Mouse (Mus musculus): ENCODE data around the gene Ppp2r5e.
A peak's percentile ranks its signal among the peaks of the same experiment; 100 is the strongest.

Ppp2r5e gene

DNA sequence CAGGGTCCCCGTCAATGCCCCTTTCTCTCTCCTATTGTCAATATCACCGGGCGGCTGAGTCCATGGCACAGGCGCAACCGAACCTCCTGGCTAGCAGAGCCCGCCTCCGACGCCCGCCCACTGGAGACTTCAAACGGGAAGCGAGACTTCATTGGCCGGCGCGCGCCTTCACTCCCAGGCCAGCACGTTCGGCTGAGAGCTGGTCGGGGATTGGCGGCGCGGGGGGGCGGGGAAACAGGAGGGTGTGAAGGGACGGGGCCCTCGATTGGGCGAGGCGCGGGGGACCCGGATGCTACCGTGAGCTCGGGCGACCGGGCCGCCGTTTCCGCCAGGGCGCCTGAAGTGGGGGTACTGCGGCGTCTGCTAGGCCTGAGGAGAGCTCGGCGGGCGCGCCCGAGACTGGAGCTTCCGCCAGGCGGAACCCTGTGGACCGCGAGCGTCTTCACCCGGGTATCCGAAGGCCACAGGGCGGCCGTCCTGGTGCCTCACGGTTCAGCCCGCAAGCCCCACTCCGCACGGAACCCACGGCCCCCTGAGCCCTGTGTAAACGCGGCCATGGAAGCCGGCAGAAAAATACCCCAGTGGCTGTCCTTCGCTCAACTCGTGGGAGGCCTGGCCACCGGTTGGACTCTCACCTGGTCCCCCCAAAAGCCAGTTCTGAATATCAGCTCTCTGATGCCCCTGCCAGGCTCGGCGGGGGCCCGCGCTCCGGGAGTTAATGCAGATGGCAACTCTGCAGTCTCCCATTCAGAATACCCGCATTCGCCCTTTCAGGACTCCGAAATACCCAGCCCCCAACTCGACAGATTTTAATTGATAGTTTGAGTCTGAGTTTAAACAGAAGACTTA lies at the start of gene Ppp2r5e:
Gene Ppp2r5e (minus strand): TSS at position 92 of the 849 bp plus-strand sequence.
- DNase-seq (ENCODE audit: low spot score): peak; percentile 93

DNA sequence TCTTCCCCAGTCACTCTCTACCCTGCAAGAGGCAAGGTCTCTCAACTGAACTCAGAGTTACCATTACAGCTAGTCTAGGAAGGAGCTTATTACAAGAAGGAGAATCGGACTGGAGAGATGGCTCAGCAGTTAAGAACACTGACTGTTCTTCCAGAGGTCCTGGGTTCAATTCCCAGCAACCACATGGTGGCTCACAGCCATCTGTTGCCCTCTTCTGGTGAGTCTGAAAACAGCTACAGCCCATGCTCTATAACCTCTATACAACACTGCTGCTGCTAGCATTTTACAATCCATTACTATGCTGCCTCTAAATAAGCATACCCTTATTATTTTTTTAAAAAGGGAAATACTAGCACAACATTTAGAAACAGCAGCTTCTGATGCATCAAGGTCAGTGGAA lies 49.7 kb upstream of the Ppp2r5e start:
- no peak for DNase-seq (ENCODE audit: low spot score)

DNA sequence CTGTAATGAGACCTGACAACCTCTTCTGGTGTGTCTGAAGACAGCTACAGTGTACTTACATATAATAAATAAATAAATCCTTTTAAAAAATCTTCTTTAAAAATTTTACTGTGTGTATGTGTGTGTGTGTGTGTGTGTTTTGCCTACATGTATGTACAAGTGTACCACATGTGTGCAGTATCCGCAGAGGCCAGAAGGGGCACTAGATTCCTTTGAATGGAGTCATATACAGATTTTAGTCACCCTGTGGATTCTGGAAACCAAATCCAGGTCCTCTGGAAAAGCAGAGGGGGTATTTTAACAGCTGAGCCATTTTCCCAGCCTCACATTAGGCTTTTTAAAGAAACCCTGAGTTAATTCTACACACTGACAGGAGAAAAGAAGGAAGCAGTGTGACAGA lies 45.7 kb upstream of the Ppp2r5e start:
- DNase-seq (ENCODE audit: low spot score): no peak

DNA sequence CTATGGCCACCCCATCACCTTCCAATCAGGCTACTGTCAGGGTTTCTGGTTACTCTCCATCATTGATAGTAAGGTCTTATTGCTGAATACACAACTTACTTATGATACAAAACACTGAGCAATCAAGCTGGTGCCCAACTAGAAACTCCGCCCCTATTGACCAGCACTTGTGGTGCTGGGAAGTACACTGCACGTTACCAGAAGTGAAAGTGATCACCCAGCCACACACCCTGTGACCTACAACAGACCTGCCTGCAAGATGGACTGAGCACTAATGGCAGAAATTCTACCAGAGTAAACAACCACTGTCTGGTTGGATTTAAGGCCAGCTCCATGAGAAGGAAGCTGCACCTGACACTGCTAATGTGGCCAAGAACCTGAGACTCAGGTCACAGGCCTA lies 42.3 kb upstream of the Ppp2r5e start:
- DNase-seq (ENCODE audit: low spot score): no peak

DNA sequence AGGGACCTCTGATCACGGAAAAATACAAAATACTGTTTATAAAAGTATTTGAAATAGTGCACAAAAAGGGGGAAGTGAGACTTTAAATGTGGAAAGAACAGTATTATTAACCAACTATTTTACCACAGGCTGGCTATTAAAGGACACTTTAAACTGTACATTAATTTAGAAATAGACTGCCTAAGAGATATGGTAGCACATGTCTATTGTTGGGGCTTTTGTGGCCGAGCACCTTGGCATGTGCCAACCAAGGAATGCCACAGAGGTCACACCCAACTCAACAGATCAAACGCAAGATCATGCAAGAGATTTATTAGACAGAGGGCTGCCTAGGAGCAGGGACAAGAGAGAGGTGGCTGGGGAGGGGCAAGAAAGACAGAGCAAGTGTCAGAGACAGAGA lies 41.1 kb upstream of the Ppp2r5e start:
- DNase-seq (ENCODE audit: low spot score): no peak

DNA sequence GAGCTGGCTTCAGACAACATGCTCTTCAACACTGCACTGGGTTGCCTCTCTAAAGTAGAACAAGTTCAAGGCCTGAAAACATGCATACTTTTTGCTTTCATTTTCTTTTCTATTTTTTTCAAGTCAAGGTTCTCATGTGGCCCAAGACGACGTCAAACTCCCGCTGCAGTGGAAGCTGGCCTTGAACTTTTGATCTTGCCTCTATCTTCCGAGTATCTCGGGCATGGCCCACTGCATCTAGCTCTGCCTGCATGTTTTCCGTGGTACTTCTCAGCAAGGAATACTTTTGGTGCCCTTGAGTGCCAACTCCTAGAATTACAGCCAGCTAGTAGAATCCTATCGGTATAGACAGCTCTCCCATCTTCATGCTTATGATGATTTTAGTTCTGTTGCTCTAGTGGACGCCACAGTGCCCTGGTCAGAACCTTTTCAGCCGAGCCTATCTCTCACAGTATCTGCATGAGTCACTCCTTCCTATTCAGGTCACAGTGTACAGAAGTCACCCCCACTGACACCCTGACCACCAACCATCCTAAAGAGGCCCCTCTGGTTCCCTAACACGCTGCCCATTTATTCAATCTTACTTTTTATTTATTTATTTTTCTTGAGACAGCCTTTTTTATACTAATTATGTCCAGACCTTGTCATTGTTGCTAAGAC lies 39.9 kb upstream of the Ppp2r5e start:
- no peak for DNase-seq (ENCODE audit: low spot score)

DNA sequence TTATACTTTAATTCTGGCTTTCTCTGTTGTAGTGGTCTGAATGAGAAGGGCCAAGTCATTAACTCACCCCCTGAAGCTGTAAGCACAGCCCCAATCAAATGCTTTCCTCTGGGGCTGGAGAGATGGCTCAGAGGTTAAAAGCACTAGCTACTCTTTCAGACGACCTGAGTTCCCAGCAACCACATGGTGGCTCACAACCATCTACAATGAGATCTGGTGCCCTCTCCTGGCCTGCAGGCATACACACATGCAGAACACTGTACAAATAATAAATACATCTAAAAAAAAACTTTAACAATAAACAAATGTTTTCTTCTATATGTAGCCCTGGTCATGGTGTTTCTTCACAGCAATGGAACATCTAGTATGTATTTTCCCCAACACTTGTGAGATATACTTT lies 33.6 kb upstream of the Ppp2r5e start:
- no peak for DNase-seq (ENCODE audit: low spot score)

DNA sequence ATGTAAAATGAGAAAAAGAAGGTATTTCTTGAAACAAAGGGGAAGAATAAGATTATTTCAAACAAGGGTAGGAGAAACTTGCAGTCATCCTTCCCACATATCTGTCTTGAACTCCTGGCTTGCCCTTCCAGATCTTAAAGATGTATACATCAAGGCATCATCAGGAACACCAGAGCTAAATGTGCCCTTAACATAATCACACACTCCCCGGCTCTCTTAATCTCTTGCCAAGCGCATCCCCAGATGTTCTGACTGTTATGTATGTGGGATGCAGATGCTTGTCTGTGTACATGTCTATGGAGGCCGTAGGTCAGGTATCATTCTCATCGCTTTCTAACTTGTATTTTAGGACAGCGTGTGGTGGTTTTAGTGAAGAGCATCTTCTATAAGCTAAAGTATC lies 27.2 kb upstream of the Ppp2r5e start:
- DNase-seq (ENCODE audit: low spot score): no peak

DNA sequence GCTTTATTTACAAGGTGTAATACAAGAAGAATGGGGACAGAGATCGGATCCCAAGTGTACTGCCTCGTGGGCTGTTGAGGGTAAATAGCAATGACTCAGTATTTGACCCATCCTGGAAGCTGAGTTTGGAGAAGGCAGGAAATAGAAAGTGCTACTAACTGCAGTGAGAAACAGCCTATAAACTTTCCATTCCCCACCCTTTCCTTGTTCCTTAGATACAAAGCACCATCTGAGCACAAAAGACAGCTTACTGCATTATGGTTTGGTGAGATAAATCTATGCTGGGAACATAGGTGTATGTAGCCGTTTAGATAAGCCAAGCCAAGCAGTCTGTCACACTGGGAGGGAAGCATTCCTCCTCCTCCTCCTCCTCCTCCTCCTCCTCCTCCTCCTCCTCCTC lies 26.8 kb upstream of the Ppp2r5e start:
- DNase-seq (ENCODE audit: low spot score): no peak

DNA sequence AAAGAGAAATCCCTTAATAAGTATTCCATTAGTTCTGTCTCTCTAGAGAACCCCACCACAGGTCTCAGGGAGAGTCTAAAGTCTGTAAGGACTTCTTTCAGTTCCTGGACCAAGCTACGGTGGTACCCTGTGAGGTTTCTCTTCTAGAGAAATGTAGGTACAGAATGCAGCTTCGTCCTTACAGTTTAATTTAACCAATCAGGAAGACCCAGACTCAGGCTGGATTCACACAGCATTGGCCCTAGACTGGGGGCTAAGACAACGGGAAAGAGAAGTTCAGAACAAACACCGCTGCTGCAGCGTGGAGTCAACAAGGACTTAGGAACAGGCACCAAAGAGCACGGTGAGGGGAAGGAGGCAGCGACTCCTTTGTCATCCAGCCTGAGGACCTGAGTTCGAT lies 20.8 kb upstream of the Ppp2r5e start:
- DNase-seq (ENCODE audit: low spot score): no peak

DNA sequence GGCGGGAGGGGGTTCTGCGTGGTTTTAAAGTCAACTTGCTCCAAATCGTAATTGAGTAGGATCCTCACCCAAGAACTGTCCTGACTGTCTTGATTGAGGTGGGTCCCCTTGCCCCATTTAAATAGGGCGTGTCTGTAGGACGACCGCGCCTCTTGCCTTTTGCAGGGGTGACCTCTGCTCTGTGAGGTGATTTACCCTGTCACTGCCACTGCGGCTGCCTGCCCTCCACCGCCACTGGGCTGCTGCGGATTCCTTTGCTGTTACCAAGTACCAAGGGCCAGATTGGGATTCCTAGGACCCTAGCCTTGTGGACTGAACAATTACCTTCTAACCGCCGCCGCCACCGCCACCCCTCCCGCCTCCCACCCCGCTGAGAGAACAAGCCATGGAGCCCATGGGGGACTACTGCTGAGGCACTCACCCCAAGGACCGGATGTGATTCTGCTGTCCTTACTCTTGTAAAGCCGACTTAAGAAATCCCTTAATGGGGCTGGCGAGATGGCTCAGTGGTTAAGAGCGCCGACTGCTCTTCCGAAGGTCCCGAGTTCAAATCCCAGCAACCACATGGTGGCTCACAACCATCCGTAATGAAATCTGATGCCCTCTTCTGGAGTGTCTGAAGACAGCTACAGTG lies 20.2 kb upstream of the Ppp2r5e start:
- no peak for DNase-seq (ENCODE audit: low spot score)

DNA sequence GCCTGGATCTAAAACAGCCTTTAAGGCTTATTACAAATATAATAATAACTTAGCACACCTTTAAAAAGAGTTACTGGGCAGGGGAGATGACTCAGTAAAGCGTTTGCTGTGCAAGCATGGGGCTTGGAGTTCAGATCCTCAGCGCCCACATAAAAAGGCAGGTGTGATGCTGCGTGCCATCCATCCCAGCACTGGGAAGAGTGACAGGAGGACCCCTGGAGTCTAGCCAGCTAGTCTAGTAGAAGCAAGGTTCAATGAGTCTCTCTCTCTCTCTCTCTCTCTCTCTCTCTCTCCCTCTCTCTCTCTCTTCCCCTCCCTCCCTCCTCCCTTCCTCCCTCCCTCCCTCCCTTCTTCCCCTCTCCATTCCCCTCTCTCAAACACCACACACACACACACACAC lies 19.5 kb upstream of the Ppp2r5e start:
- no peak for DNase-seq (ENCODE audit: low spot score)

DNA sequence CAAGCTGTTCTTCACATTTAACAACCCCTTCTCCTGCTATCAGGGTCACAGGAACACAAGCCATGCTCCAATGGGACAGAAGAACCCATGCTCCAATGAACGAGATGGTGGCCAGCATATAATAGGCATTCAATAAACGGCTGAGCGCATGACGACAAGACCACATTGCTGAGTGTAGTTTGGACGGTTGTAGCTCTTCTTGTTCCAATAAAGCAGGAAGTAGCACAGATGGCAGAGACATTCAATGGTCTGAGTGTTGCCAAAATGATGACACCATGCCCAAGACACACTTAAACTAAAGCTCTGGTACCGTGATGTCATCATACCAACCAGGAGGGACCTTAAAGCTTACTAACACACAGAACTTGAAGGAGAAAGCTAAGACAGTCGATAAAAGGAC lies 16.7 kb upstream of the Ppp2r5e start:
- DNase-seq (ENCODE audit: low spot score): no peak

DNA sequence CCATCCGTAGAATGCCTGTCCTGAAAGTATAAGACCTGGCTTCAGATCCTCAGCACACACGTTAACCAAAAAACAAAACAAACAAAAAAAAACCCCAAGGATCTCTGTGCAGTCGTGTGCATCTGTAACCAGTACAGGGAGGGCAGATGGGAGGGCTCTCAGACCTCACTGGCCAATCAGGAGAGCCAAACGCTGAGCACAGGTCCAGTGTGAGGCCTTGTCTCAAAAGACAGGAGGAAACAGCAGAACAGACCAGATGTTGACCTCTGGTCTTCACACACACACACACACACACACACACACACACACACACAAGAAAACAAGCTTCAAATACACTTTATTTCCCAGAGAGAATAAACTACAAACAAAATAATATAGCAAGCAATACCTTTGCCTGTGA lies 3.4 kb upstream of the Ppp2r5e start:
- DNase-seq (ENCODE audit: low spot score): no peak

DNA sequence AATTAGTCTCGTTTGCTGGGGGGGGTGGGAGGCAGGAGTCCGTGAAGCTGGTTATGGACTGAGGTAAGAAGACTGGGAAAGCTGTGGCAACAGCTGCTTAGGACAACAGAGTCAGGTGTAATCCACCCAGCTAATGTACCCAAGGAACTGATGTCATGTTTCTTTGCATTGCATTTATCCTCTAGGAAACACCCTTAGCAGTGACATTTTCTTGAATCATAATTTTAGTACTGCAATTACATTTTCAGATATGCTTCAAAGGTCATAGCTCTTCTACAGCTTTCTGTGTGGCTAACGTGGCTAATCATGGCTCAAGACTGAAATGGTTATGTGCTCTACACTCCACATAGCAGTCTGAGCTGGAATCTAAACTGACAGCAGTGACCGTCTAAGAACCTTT lies 2.9 kb upstream of the Ppp2r5e start:
- no peak for DNase-seq (ENCODE audit: low spot score)

DNA sequence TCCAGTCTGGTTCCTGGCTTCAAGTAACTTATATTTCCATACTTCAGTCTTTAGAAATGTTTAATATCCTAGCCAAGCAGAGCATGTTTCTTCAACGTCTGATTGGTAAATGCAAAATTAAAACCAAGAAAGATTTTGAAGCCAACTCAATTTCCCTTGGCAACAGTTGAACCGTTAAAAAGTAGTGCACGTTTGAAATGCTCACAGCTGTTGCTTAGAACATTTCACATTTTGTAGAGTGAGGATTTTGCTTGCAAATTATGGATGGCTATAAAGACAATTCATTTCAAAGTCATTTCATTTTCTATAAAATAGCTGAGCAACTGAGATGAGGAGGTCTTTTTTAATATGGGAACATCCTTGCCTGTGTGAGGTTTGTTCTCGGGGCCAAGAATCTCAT lies 1.7 kb upstream of the Ppp2r5e start:
- no peak for DNase-seq (ENCODE audit: low spot score)

DNA sequence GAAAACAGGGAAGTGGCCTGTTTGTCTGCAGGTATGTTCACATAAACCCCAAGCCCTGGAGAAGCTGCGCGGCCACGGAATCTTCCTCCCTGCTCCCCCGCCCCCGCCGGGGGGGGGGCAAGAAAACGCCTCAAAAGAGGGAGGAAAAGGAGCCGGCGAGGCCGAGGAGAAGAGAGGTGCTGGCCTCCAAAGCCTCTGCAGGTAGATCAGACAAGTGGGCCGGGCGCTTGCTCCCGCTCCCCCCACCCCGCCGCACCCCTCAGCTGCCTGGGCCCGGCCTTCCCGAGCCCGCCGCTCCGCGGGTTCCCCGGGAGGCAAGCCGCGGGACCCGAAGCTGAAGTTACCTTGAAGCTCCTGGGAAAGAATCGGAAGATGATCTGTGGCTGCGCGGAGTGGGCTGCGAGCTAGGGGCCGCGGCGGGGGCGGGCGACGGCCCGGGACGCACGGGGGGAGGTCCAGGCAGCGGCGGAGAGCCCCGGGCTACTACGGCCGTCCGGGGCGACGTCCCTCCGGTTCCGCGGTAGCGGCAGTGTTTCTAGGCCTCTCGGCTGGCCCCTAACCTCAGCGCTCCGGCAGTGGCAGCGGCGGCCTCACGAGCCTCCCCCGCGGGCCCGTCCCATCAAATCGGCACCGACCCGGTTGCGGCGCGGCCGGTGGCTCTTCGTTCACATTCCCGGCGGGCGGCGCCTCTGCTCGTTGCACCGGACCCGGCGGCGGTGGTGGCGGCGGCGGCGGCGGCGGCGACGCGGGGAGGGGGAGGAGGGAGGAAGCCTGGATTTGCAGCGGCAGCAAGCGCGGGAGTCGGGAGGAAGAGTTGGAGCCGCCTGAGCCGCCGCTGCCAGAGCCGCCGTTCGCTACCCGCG lies 523 bp downstream of the Ppp2r5e start:
- peak; percentile 28 for DNase-seq (ENCODE audit: low spot score)

DNA sequence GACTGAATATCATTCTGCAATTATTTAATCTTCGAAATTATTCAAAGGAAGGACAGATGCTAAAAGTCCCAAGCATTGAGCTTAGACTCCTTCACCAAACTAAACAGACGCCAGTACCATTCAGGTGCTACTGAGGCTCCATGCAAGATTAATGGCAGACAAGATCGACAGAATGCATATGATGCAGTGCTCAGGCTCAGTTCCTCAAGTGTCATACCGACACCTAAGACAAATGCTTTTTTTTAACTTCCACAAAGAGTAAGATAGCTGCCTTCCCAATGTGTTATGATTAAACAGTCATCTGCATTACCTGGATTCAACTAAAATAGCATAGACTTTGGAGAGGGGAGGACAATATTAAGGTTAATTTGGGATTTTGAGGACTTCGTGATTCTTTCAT lies 1.6 kb downstream of the Ppp2r5e start:
- no peak for DNase-seq (ENCODE audit: low spot score)

DNA sequence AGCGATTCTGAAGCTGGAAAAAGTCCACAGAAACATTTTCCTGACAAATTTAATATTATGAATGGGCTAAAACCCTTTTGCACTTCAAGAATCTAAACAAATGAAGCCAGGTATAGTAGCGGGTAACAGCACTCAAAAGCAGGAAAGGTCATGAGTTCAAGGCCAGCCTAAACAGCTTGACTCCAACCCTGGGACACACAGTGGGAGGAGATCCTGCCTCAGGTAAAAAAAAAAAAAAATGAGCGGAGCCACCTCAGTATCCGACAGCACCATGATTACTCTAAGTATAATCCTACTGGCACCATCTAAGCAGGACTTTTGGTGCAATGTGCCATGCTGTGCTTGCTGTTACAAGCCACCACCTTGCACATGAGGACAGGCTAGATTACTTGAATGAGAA lies 2.2 kb downstream of the Ppp2r5e start:
- no peak for DNase-seq (ENCODE audit: low spot score)

DNA sequence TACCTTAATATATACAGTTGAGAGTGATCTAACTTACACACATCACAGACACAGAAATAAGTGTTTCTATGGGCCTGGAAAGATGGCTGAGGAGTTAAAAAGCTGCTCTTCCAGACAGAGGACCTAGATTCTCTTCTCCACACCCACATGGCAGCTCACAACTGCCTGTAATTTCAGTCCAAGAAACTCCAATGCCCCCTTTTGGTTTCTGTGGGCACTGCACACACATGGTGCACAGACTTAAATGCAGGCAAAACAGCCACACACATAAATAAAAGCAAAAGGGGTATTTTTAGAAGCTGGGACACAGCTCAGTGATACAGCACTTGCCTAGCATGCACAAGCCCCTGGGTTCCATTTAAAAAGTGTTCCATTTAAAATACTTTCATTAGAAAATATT lies 8.5 kb downstream of the Ppp2r5e start:
- no peak for DNase-seq (ENCODE audit: low spot score)

DNA sequence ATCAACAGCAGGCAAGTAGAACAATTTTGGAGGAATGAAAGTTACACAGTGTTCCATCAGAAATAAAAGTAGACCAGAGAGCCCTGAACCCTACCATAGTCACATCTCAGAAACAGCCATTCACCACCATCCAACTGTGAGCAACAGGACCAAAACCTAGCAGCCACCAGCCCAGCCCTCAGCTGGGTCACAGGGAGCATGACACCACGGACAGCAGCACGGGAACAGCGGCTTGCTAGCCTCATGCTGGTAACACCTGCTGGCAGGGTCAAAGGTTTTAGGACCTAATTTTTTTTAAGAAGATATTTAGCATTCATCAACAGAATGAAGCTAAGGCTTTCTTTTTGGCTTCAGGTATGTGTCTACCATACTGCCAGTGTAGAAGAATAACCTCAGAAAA lies 12.3 kb downstream of the Ppp2r5e start:
- DNase-seq (ENCODE audit: low spot score): no peak

DNA sequence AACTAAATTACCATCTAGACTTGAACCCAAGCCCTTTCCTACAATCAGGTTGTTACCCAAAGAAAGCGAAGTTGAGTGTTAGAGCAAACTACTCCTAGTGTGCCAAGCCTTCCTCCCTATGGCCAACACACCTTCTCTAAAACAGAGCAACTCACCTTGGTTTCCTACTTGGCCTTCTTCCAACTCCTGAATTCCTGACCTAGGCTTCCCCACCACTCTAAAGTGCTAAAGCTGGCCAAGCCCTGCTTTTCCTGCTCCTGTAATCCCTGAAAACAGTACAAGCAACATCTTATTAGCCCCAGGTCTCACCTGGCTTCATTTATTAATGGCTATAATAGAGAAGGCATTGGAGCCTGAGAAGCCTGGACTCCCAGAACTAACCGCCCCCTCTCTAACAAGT lies 17.0 kb downstream of the Ppp2r5e start:
- no peak for DNase-seq (ENCODE audit: low spot score)
